Mouse (Mus musculus): ENCODE data around the gene Sema4a. TPM values are rescaled to one million over a fixed set of nuclear protein-coding genes. Genes with fewer than 3 reads are reported as not detected.
"Not testable (repeated sequence)": the region's sequence is repeated elsewhere in the genome, so short reads cannot be mapped to it uniquely, and the experiment has no call there.

The Sema4a gene
- polyA plus RNA-seq, 1 experiment from 2014 or later: 13.6 TPM

- peak overlapping the region; percentile 57 for H3K4me2 ChIP-seq (replicated peaks)
- no peak overlapping the region for H3K4me3 ChIP-seq
- H3K27me3 ChIP-seq (replicated peaks): 0 out of 2 replicates have a peak, but pooled peaks cover 4% of the 10 kb centered on the region
- H3K4me1 ChIP-seq: peaks cover 18% of the 10 kb centered on the region
- peaks cover 21% of the 10 kb centered on the region for H3K36me3 ChIP-seq
- 78% methylated on average over 10 of the region's 10 CpGs for WGBS
- H3K27ac ChIP-seq: no peak overlapping the region
- H3K9me3 ChIP-seq: no peaks in the 10 kb centered on the region
- ATAC-seq (ENCODE audit: low FRiP score, low read depth): no peak
- 0 out of 2 replicates have a peak overlapping the region, but pooled peaks have one; percentile 41 for H3K9ac ChIP-seq
These were observed 23.5 kb downstream of the Sema4a start for GRCm38 (mm10) chr3:88437454-88437853.

- Histone ChIP-seq H3K9me3 (no peaks in the 10 kb centered on the region), H3K4me2 (replicated peaks) (peak overlapping the region; percentile 57), H3K36me3 (peaks cover 21% of the 10 kb centered on the region), H3K4me3 (peak overlapping the region; percentile 25), H3K27me3 (replicated peaks) (0 out of 2 replicates have a peak, but pooled peaks cover 4% of the 10 kb centered on the region), H3K27ac (no peak overlapping the region), H3K9ac (peak overlapping the region; percentile 41), H3K4me1 (peaks cover 18% of the 10 kb centered on the region)
- 8% methylated on average over 29 of the region's 29 CpGs for WGBS
- ATAC-seq (ENCODE audit: low FRiP score, low read depth): peak; percentile 77
These were observed 24.4 kb downstream of the Sema4a start for GRCm38 (mm10) chr3:88436395-88437201.

- peaks cover 21% of the 10 kb centered on the region for H3K36me3 ChIP-seq
- H3K9me3 ChIP-seq: no peaks in the 10 kb centered on the region
- H3K9ac ChIP-seq: no peak overlapping the region
- no peak overlapping the region for H3K27ac ChIP-seq
- WGBS: 65% methylated on average over 10 of the region's 10 CpGs
- ATAC-seq (ENCODE audit: low FRiP score, low read depth): no peak
- H3K4me3 ChIP-seq: no peak overlapping the region
- H3K27me3 ChIP-seq (replicated peaks): 0 out of 2 replicates have a peak, but pooled peaks cover 4% of the 10 kb centered on the region
- H3K4me1 ChIP-seq: peaks cover 12% of the 10 kb centered on the region
- no peak overlapping the region for H3K4me2 ChIP-seq (replicated peaks)
These were observed 25.5 kb downstream of the Sema4a start for GRCm38 (mm10) chr3:88435515-88435914.

- not testable (repeated sequence) for H3K9ac ChIP-seq; H3K4me3 ChIP-seq; ATAC-seq (ENCODE audit: low FRiP score, low read depth); H3K9me3 ChIP-seq; H3K36me3 ChIP-seq; H3K4me2 ChIP-seq (replicated peaks); H3K4me1 ChIP-seq; H3K27ac ChIP-seq; H3K27me3 ChIP-seq (replicated peaks)
- 77% methylated on average over 8 of the region's 8 CpGs for WGBS
These were observed 32.3 kb downstream of the Sema4a start for GRCm38 (mm10) chr3:88428639-88429038.

- H3K9ac ChIP-seq: no peak overlapping the region
- WGBS: 84% methylated on average over 4 of the region's 4 CpGs
- no peak for ATAC-seq (ENCODE audit: low FRiP score, low read depth)
- no peaks in the 10 kb centered on the region for H3K36me3 ChIP-seq
- H3K4me3 ChIP-seq: no peak overlapping the region
- no peak overlapping the region for H3K4me2 ChIP-seq (replicated peaks)
- peaks cover 18% of the 10 kb centered on the region for H3K4me1 ChIP-seq
- no peaks in the 10 kb centered on the region for H3K9me3 ChIP-seq
- H3K27me3 ChIP-seq (replicated peaks): no peaks in the 10 kb centered on the region
- H3K27ac ChIP-seq: no peak overlapping the region
These were observed 33.6 kb downstream of the Sema4a start for GRCm38 (mm10) chr3:88427342-88427905.

GRCm38 (mm10) chr3:88425708-88426420, 35.1 kb downstream of the Sema4a start:
- Histone ChIP-seq H3K4me2 (replicated peaks) (peak overlapping the region; percentile 88; the same call in 1 of the 2 replicates), H3K4me3 (no peak overlapping the region), H3K9me3 (no peaks in the 10 kb centered on the region), H3K9ac (no peak overlapping the region), H3K4me1 (peaks cover 28% of the 10 kb centered on the region), H3K27ac (no peak overlapping the region), H3K36me3 (peaks cover 8% of the 10 kb centered on the region), H3K27me3 (replicated peaks) (no peaks in the 10 kb centered on the region)
- ATAC-seq (ENCODE audit: low FRiP score, low read depth): no peak
- 82% methylated on average over 10 of the region's 10 CpGs for WGBS

GRCm38 (mm10) chr3:88425330-88425689, 35.7 kb downstream of the Sema4a start:
- peak; percentile 27 for ATAC-seq (ENCODE audit: low FRiP score, low read depth)
- H3K4me3 ChIP-seq: no peak overlapping the region
- H3K9ac ChIP-seq: no peak overlapping the region

GRCm38 (mm10) chr3:88424605-88425329, 36.2 kb downstream of the Sema4a start, which contains the start of gene Slc25a44:
TSS of gene Slc25a44 (minus strand) at chr3:88425139.
- H3K9ac ChIP-seq: peak within 1 kb of the TSS; percentile 66
- peak; percentile 98 for ATAC-seq (ENCODE audit: low FRiP score, low read depth)
- WGBS: 2% methylated on average over 35 of the region's 35 CpGs
- no peaks in the 10 kb centered on the region for H3K9me3 ChIP-seq
- peaks cover 28% of the 10 kb centered on the region for H3K4me1 ChIP-seq
- H3K27me3 ChIP-seq (replicated peaks): no peaks in the 10 kb centered on the region
- H3K36me3 ChIP-seq: peaks cover 19% of the 10 kb centered on the region
- peak within 1 kb of the TSS; percentile 63 for H3K4me3 ChIP-seq
- peak within 1 kb of the TSS; percentile 88 for H3K4me2 ChIP-seq (replicated peaks)
- H3K27ac ChIP-seq: no peak within 1 kb of the TSS

More at GRCm38 (mm10) chr3:88425330-88425689, 35.7 kb downstream of the Sema4a start:
- Histone ChIP-seq H3K4me2 (replicated peaks) (peak overlapping the region; percentile 88), H3K27ac (no peak overlapping the region), H3K36me3 (peaks cover 13% of the 10 kb centered on the region), H3K4me1 (peaks cover 28% of the 10 kb centered on the region), H3K27me3 (replicated peaks) (no peaks in the 10 kb centered on the region), H3K9me3 (no peaks in the 10 kb centered on the region)
- 10% methylated on average over 2 of the region's 2 CpGs for WGBS

GRCm38 (mm10) chr3:88422020-88422720, 38.8 kb downstream of the Sema4a start:
- H3K4me1 ChIP-seq: peaks cover 28% of the 10 kb centered on the region

GRCm38 (mm10) chr3:88420771-88421170, 40.2 kb downstream of the Sema4a start:
- Histone ChIP-seq H3K4me3 (no peak overlapping the region), H3K4me2 (replicated peaks) (no peak overlapping the region), H3K27ac (no peak overlapping the region), H3K36me3 (peaks cover 54% of the 10 kb centered on the region), H3K9ac (no peak overlapping the region), H3K4me1 (peaks cover 28% of the 10 kb centered on the region), H3K9me3 (no peaks in the 10 kb centered on the region), H3K27me3 (replicated peaks) (no peaks in the 10 kb centered on the region)
- 97% methylated on average over 19 of the region's 19 CpGs for WGBS
- no peak for ATAC-seq (ENCODE audit: low FRiP score, low read depth)

More at GRCm38 (mm10) chr3:88422020-88422720, 38.8 kb downstream of the Sema4a start:
- ATAC-seq (ENCODE audit: low FRiP score, low read depth): no peak
- Histone ChIP-seq H3K27me3 (replicated peaks) (no peaks in the 10 kb centered on the region), H3K27ac (no peak overlapping the region), H3K36me3 (peaks cover 45% of the 10 kb centered on the region), H3K9ac (no peak overlapping the region), H3K9me3 (no peaks in the 10 kb centered on the region), H3K4me3 (no peak overlapping the region), H3K4me2 (replicated peaks) (0 out of 2 replicates have a peak overlapping the region, but pooled peaks have one; percentile 3)
- WGBS: 38% methylated on average over 9 of the region's 9 CpGs

GRCm38 (mm10) chr3:88418016-88418415, 43.0 kb downstream of the Sema4a start:
- Histone ChIP-seq H3K27me3 (replicated peaks) (no peaks in the 10 kb centered on the region), H3K9me3 (no peaks in the 10 kb centered on the region), H3K27ac (no peak overlapping the region), H3K4me2 (replicated peaks) (no peak overlapping the region), H3K36me3 (peaks cover 73% of the 10 kb centered on the region), H3K4me1 (peaks cover 15% of the 10 kb centered on the region), H3K9ac (0 out of 2 replicates have a peak overlapping the region, but pooled peaks have one; percentile 0), H3K4me3 (no peak overlapping the region)
- ATAC-seq (ENCODE audit: low FRiP score, low read depth): no peak
- WGBS: 83% methylated on average over 6 of the region's 6 CpGs
